Comparison of ENCODE assay signal across 11 mouse cellular contexts in genomic region chr9:21847926-21848325, GRCm38 (mm10). TPM values are rescaled to one million over a fixed set of nuclear protein-coding genes. Genes with fewer than 3 reads are reported as not detected.
A peak's percentile ranks its signal among the peaks of the same experiment; 100 is the strongest.
DNase-seq lines count a peak whose midpoint lies in the region; ATAC-seq and TF ChIP-seq lines count a peak whose summit lies in the region.
"Had no signal": no experiment of that assay in that cellular context is flagged by ENCODE, and none has a peak within 500 bp of the region (broad histone marks: within the 10 kb centered on the region; RNA-seq: fewer than 3 reads in every experiment).

No protein-coding gene starts in this region.

- no peaks in the 10 kb centered on the region for H3K27me3 ChIP-seq in forebrain, embryonic 15.5 days
- no peaks in the 10 kb centered on the region for H3K27me3 ChIP-seq in forebrain, embryonic 14.5 days (replicated peaks; ENCODE audit: control insufficient read depth, insufficient read depth, low read length)
- H3K27me3 ChIP-seq in liver, adult 2 months (ENCODE audit: control insufficient read depth, insufficient read depth, low read length) = no peaks in the 10 kb centered on the region
- H3K27me3 ChIP-seq in hindbrain, embryonic 16.5 days (replicated peaks; ENCODE audit: control insufficient read depth, insufficient read depth, low read length) = no peaks in the 10 kb centered on the region
- H3K27me3 ChIP-seq in neural tube, embryonic 14.5 days (ENCODE audit: control insufficient read depth, insufficient read depth, low read length) = no peaks in the 10 kb centered on the region

- no peaks in the 10 kb centered on the region for H3K9me3 ChIP-seq in forebrain, embryonic 15.5 days
- H3K9me3 ChIP-seq in forebrain, embryonic 14.5 days (replicated peaks; ENCODE audit: control insufficient read depth, low read length) = no peaks in the 10 kb centered on the region
- H3K9me3 ChIP-seq in hindbrain, embryonic 16.5 days (ENCODE audit: control insufficient read depth, low read length) = no peaks in the 10 kb centered on the region
- H3K9me3 ChIP-seq in neural tube, embryonic 14.5 days (ENCODE audit: control insufficient read depth, low read length) = no peaks in the 10 kb centered on the region

- H3K9ac ChIP-seq in forebrain, embryonic 15.5 days (replicated peaks) = no peak overlapping the region
- no peak overlapping the region for H3K9ac ChIP-seq in forebrain, embryonic 14.5 days (ENCODE audit: low read length)
- no peak overlapping the region for H3K9ac ChIP-seq in liver, adult 2 months (ENCODE audit: low read depth, low read length)
- no peak overlapping the region for H3K9ac ChIP-seq in hindbrain, embryonic 16.5 days (ENCODE audit: low read depth, low read length)
- H3K9ac ChIP-seq in neural tube, embryonic 14.5 days (replicated peaks; ENCODE audit: low read depth, low read length) = no peak overlapping the region

- H3K79me2 ChIP-seq in liver, adult 2 months (ENCODE audit: control insufficient read depth, insufficient read depth, low read length) = no peaks in the 10 kb centered on the region

- H3K27ac ChIP-seq in forebrain, embryonic 15.5 days (replicated peaks) = peak overlapping the region; percentile 34
- no peak overlapping the region for H3K27ac ChIP-seq in forebrain, embryonic 14.5 days (ENCODE audit: low read depth, low read length)
- H3K27ac ChIP-seq in liver, adult 2 months (replicated peaks; ENCODE audit: insufficient read depth, low read depth, low read length) = peak overlapping the region; percentile 86; the same call in 1 of the 2 replicates
- peak overlapping the region; percentile 62 for H3K27ac ChIP-seq in hindbrain, embryonic 16.5 days (ENCODE audit: low read depth, low read length)
- 0 out of 2 replicates have a peak overlapping the region, but pooled peaks have one; percentile 34 for H3K27ac ChIP-seq in neural tube, embryonic 14.5 days (ENCODE audit: low read depth, low read length)

- no peak overlapping the region for H3K4me3 ChIP-seq in forebrain, embryonic 15.5 days
- no peak overlapping the region for H3K4me3 ChIP-seq in forebrain, embryonic 14.5 days (ENCODE audit: low read depth, low read length)
- no peak overlapping the region for H3K4me3 ChIP-seq in liver, adult 2 months (ENCODE audit: insufficient read depth, low read depth, low read length)
- no peak overlapping the region for H3K4me3 ChIP-seq in hindbrain, embryonic 16.5 days (ENCODE audit: low read length)
- no peak overlapping the region for H3K4me3 ChIP-seq in neural tube, embryonic 14.5 days (ENCODE audit: low read depth, low read length)

- H3K4me1 ChIP-seq in forebrain, embryonic 15.5 days = peaks cover 11% of the 10 kb centered on the region
- H3K4me1 ChIP-seq in forebrain, embryonic 14.5 days (ENCODE audit: control insufficient read depth, insufficient read depth, low read length) = no peaks in the 10 kb centered on the region
- H3K4me1 ChIP-seq in liver, adult 2 months (ENCODE audit: control insufficient read depth, insufficient read depth, low read length) = peaks cover 6% of the 10 kb centered on the region
- peaks cover 3% of the 10 kb centered on the region; the same call in 1 of the 2 replicates for H3K4me1 ChIP-seq in hindbrain, embryonic 16.5 days (ENCODE audit: control insufficient read depth, insufficient read depth, low read depth, low read length)
- 0 out of 2 replicates have a peak, but pooled peaks cover 6% of the 10 kb centered on the region for H3K4me1 ChIP-seq in neural tube, embryonic 14.5 days (ENCODE audit: control insufficient read depth, insufficient read depth, low read length)

- TF ChIP-seq CTCF in liver, adult 2 months (IDR thresholded peaks at IDR 0.05; ENCODE audit: low read depth, low read length) = no peak

- 19% methylated on average over 10 of the region's 10 CpGs for WGBS in forebrain, embryonic 15.5 days
- 21% methylated on average over 10 of the region's 10 CpGs for WGBS in forebrain, embryonic 14.5 days
- 76% methylated on average over 10 of the region's 10 CpGs for WGBS in liver, adult 2 months
- 34% methylated on average over 10 of the region's 10 CpGs for WGBS in hindbrain, embryonic 16.5 days
- 31% methylated on average over 10 of the region's 10 CpGs for whole genome bisulfite sequencing in neural tube, embryonic 14.5 days

- H3K4me2 ChIP-seq in forebrain, embryonic 15.5 days (replicated peaks) = no peak overlapping the region
- H3K4me2 ChIP-seq in forebrain, embryonic 14.5 days (ENCODE audit: low read length) = no peak overlapping the region
- H3K4me2 ChIP-seq in hindbrain, embryonic 16.5 days (ENCODE audit: low read length) = no peak overlapping the region
- H3K4me2 ChIP-seq in neural tube, embryonic 14.5 days (ENCODE audit: low read depth, low read length) = no peak overlapping the region

- no peak for ATAC-seq in forebrain, embryonic 15.5 days (replicated peaks)
- no peak for ATAC-seq in forebrain, embryonic 14.5 days
- no peak for ATAC-seq in hindbrain, embryonic 16.5 days
- ATAC-seq in neural tube, embryonic 14.5 days (ENCODE audit: low read depth) = no peak

- no peaks in the 10 kb centered on the region for H3K36me3 ChIP-seq in forebrain, embryonic 15.5 days
- no peaks in the 10 kb centered on the region for H3K36me3 ChIP-seq in forebrain, embryonic 14.5 days (ENCODE audit: control insufficient read depth, insufficient read depth, low read length)
- H3K36me3 ChIP-seq in liver, adult 2 months (ENCODE audit: control insufficient read depth, insufficient read depth, low read length) = no peaks in the 10 kb centered on the region
- H3K36me3 ChIP-seq in hindbrain, embryonic 16.5 days (ENCODE audit: control insufficient read depth, insufficient read depth, low read length) = no peaks in the 10 kb centered on the region
- no peaks in the 10 kb centered on the region for H3K36me3 ChIP-seq in neural tube, embryonic 14.5 days (ENCODE audit: control insufficient read depth, insufficient read depth, low read length)

- DNase-seq in forebrain, embryonic 14.5 days (ENCODE audit: low spot score) = no peak
- DNase-seq in liver, adult 2 months (ENCODE audit: extremely low read depth, low read depth, low spot score) = no peak
- no peak for DNase-seq in liver
- DNase-seq in ovary, postnatal 10 days (ENCODE audit: low spot score) = no peak
- DNase-seq in urinary bladder, adult 2 months (ENCODE audit: low spot score) = no peak
- DNase-seq: cerebellum, adult 18-20 months had no signal

- no peak for TF ChIP-seq POLR2A in liver, adult 2 months (IDR thresholded peaks at IDR 0.05; ENCODE audit: extremely low read depth, insufficient read depth, low read length)

RNA-seq across cellular contexts. Expression of gene Dock6, which starts 4.5 kb away (rescaled TPM):
- 10.4 and 12.3 TPM in 2 replicates for polyA plus RNA-seq in forebrain, embryonic 15.5 days (2015; fragmentation: Nextera tagmentation; extraction: Ambion mirVana)
- polyA plus RNA-seq in forebrain, embryonic 14.5 days (2014; fragmentation: Nextera tagmentation; extraction: Ambion mirVana) = 6.7 and 10.3 TPM in 2 replicates
- 8.5 and 12.6 TPM in 2 replicates for total RNA-seq in liver, adult 2 months (2014; rRNA removed)
- 23.2 and 33.9 TPM in 2 replicates for polyA plus RNA-seq in liver, adult 2 months (2012; rRNA removed)
- 16.0 and 17.3 TPM in 2 replicates for polyA plus RNA-seq in hindbrain, embryonic 16.5 days (2015; fragmentation: Nextera tagmentation; extraction: Ambion mirVana)
- polyA plus RNA-seq in neural tube, embryonic 14.5 days (2014; fragmentation: Nextera tagmentation; extraction: Ambion mirVana) = 8.2 and 13.8 TPM in 2 replicates
- 89.2 and 102 TPM in 2 replicates for polyA plus RNA-seq in urinary bladder, adult 2 months (2012; rRNA removed)

RNA-seq across cellular contexts. Expression of gene Angptl8, which starts 12.6 kb away (rescaled TPM):
- polyA plus RNA-seq in forebrain, embryonic 15.5 days (2015; fragmentation: Nextera tagmentation; extraction: Ambion mirVana) = 0.27 and 0.51 TPM in 2 replicates
- polyA plus RNA-seq in forebrain, embryonic 14.5 days (2014; fragmentation: Nextera tagmentation; extraction: Ambion mirVana) = 0.26 TPM in 1 of 2 replicates, not detected in the other
- total RNA-seq in liver, adult 2 months (2014; rRNA removed) = 13.6 and 22.2 TPM in 2 replicates
- polyA plus RNA-seq in liver, adult 2 months (2012; rRNA removed) = 201 and 258 TPM in 2 replicates
- 0.25 and 0.66 TPM in 2 replicates for polyA plus RNA-seq in hindbrain, embryonic 16.5 days (2015; fragmentation: Nextera tagmentation; extraction: Ambion mirVana)
- 0.24 and 0.53 TPM in 2 replicates for polyA plus RNA-seq in neural tube, embryonic 14.5 days (2014; fragmentation: Nextera tagmentation; extraction: Ambion mirVana)
- 1.2 and 2.0 TPM in 2 replicates for polyA plus RNA-seq in urinary bladder, adult 2 months (2012; rRNA removed)
- total RNA-seq: layer of hippocampus, postnatal 25 days had no signal
- polyA plus RNA-seq: frontal cortex, adult 2 months had no signal

RNA-seq across cellular contexts. Expression of gene Kank2, which starts 49.4 kb away (rescaled TPM):
- polyA plus RNA-seq in forebrain, embryonic 15.5 days (2015; fragmentation: Nextera tagmentation; extraction: Ambion mirVana) = 2.9 and 3.7 TPM in 2 replicates
- 0.99 and 1.3 TPM in 2 replicates for polyA plus RNA-seq in forebrain, embryonic 14.5 days (2014; fragmentation: Nextera tagmentation; extraction: Ambion mirVana)
- 12.8 and 20.7 TPM in 2 replicates for total RNA-seq in liver, adult 2 months (2014; rRNA removed)
- polyA plus RNA-seq in liver, adult 2 months (2012; rRNA removed) = 27.2 and 34.5 TPM in 2 replicates
- polyA plus RNA-seq in hindbrain, embryonic 16.5 days (2015; fragmentation: Nextera tagmentation; extraction: Ambion mirVana) = 3.9 and 4.7 TPM in 2 replicates
- polyA plus RNA-seq in neural tube, embryonic 14.5 days (2014; fragmentation: Nextera tagmentation; extraction: Ambion mirVana) = 1.3 and 2.4 TPM in 2 replicates
- 44.6 and 77.0 TPM in 2 replicates for polyA plus RNA-seq in urinary bladder, adult 2 months (2012; rRNA removed)

Comparison
In these comparisons a context has a peak if more than half of its experiments do, and no peak if none do; other contexts are left out.
1. RNA of gene Angptl8, which starts 12.6 kb away (polyA plus RNA-seq): 201 to 258 TPM in liver, adult 2 months; 1.2 to 2.0 TPM in urinary bladder, adult 2 months, 0.25 to 0.66 TPM in hindbrain, embryonic 16.5 days, 0.27 to 0.51 TPM in forebrain, embryonic 15.5 days, 0.24 to 0.53 TPM in neural tube, embryonic 14.5 days and 0.26 TPM in forebrain, embryonic 14.5 days; every median in the first group is over 10 times any median in the second.